Comparison of ENCODE assay signal across 27 mouse cellular contexts in genomic region chr1:53049763-53050427, GRCm38 (mm10). TPM values are rescaled to one million over a fixed set of nuclear protein-coding genes. Genes with fewer than 3 reads are reported as not detected.
"Had no signal": no experiment of that assay in that cellular context is flagged by ENCODE, and none has a peak within 500 bp of the region (broad histone marks: within the 10 kb centered on the region; RNA-seq: fewer than 3 reads in every experiment).

No protein-coding gene starts in this region.

- H3K27ac ChIP-seq: heart, adult 2 months; heart, embryonic 13.5 days; heart, embryonic 15.5 days; hindbrain, embryonic 10.5 days; hindbrain, embryonic 12.5 days; hindbrain, embryonic 14.5 days; intestine, embryonic 15.5 days; limb, embryonic 13.5 days; limb, embryonic 15.5 days; liver, embryonic 12.5 days; liver, embryonic 14.5 days had no signal

- ATAC-seq: hindbrain, embryonic 16.5 days; intestine, embryonic 15.5 days; intestine, postnatal 0 days; liver, embryonic 12.5 days had no signal

- DNase-seq: gastrocnemius, postnatal 10 days; gastrocnemius, postnatal 25 days; heart, adult 11 months; heart, adult 2 months; heart, postnatal 14 days; heart, postnatal 36 days; kidney, adult 8-10 months; kidney, postnatal 10 days; kidney, postnatal 25 days; kidney, postnatal 4 days; layer of hippocampus, adult 9-11 months; layer of hippocampus, postnatal 36 days; left cerebral cortex, postnatal 4 days had no signal

- H3K4me3 ChIP-seq: heart, adult 2 months; heart, embryonic 13.5 days; heart, embryonic 15.5 days; hindbrain, embryonic 10.5 days; hindbrain, embryonic 12.5 days; intestine, embryonic 15.5 days; limb, embryonic 13.5 days; limb, embryonic 15.5 days; liver, embryonic 12.5 days had no signal

- H3K4me1 ChIP-seq: heart, embryonic 13.5 days; heart, embryonic 15.5 days; hindbrain, embryonic 10.5 days; hindbrain, embryonic 12.5 days; intestine, embryonic 15.5 days; limb, embryonic 13.5 days; limb, embryonic 15.5 days; liver, embryonic 12.5 days had no signal

- H3K27me3 ChIP-seq: heart, embryonic 13.5 days; heart, embryonic 15.5 days; hindbrain, embryonic 12.5 days; intestine, embryonic 15.5 days; limb, embryonic 13.5 days; limb, embryonic 15.5 days; liver, embryonic 12.5 days had no signal

- H3K36me3 ChIP-seq: heart, embryonic 13.5 days; heart, embryonic 15.5 days; hindbrain, embryonic 10.5 days; hindbrain, embryonic 12.5 days; intestine, embryonic 15.5 days; limb, embryonic 13.5 days; limb, embryonic 15.5 days; liver, embryonic 12.5 days had no signal

RNA-seq across cellular contexts. Expression of gene Mstn, which starts 11.5 kb away (rescaled TPM):
- total RNA-seq: liver, adult 2 months had no signal
- polyA plus RNA-seq: kidney, embryonic 14.5 days; liver, adult 2 months had no signal

RNA-seq across cellular contexts. Expression of gene 1700019D03Rik, which starts 29.9 kb away (rescaled TPM):
- total RNA-seq: liver, adult 2 months had no signal
- polyA plus RNA-seq: liver, adult 2 months had no signal
